Mouse (Mus musculus) small intestine, adult 2 months (tissue): Measurements from ENCODE around the gene Pde4d.

Experiments used
- CTCF ChIP-seq: fragments of 200-500 bp; IDR thresholded peaks from 2 replicates; pipeline ENCODE4 v1.5.1; 2012; ENCODE audit warnings: low read depth, mild to moderate bottlenecking, control low read depth, inconsistent platforms, low read length, moderate library complexity, mixed read lengths; ENCODE audit not compliant: insufficient replicate concordance, insufficient read length; ENCODE audit errors: extremely low read depth
- POLR2A ChIP-seq: fragments of 200-500 bp; IDR thresholded peaks from 2 replicates; pipeline ENCODE4 v1.6.1; 2012; ENCODE audit warnings: low read depth, mild to moderate bottlenecking, control low read depth, inconsistent platforms, low read length, moderate library complexity

- TF ChIP-seq CTCF (no peak), POLR2A (no peak)
Observed at GRCm38 (mm10) chr13:108439012-108439411, 10.7 kb upstream of the Pde4d start.
